Mouse (Mus musculus) ES-Bruce4 (cell line): ENCODE results near the gene Fam168a. TPM values are rescaled to one million over a fixed set of nuclear protein-coding genes. Genes with fewer than 3 reads are reported as not detected.

ENCODE experiments used
- H3K27ac ChIP-seq: 2 replicates; pipeline ENCODE4 v1.5.1; 2012; ENCODE audit warnings: low read length, inconsistent platforms; ENCODE audit not compliant: insufficient read depth
- H3K27me3 ChIP-seq: 2 replicates; pipeline ENCODE4 v1.6.1; 2012; ENCODE audit warnings: mild to moderate bottlenecking, low read length, inconsistent platforms; ENCODE audit not compliant: control insufficient read depth, poor library complexity, insufficient read depth, severe bottlenecking
- H3K36me3 ChIP-seq: 2 replicates; pipeline ENCODE4 v1.6.1; 2012; ENCODE audit warnings: inconsistent platforms, mild to moderate bottlenecking, low read length, moderate library complexity; ENCODE audit not compliant: control insufficient read depth, poor library complexity, insufficient read depth, severe bottlenecking
- H3K4me1 ChIP-seq: one replicate; pipeline ENCODE4 v1.8.1; 2011; ENCODE audit warnings: low read length; ENCODE audit not compliant: control insufficient read depth, insufficient read depth
- H3K4me3 ChIP-seq: 2 replicates; pipeline ENCODE4 v1.5.1; 2011; ENCODE audit warnings: low read depth, mild to moderate bottlenecking, low read length
- H3K9ac ChIP-seq: 2 replicates; pipeline ENCODE4 v1.6.1; 2012; ENCODE audit warnings: low read depth, mild to moderate bottlenecking, inconsistent platforms; ENCODE audit not compliant: poor library complexity, severe bottlenecking
- H3K9me3 ChIP-seq: replicated peaks from 2 replicates; pipeline ENCODE4 v1.6.1; 2012; ENCODE audit warnings: mild to moderate bottlenecking, low read length, inconsistent platforms; ENCODE audit not compliant: control insufficient read depth, poor library complexity, insufficient read depth, severe bottlenecking
- CTCF ChIP-seq: IDR thresholded peaks from one replicate; pipeline ENCODE4 v1.8.1; 2011; ENCODE audit warnings: low read depth, low read length
- EP300 ChIP-seq: IDR thresholded peaks from 2 replicates; pipeline ENCODE4 v1.6.1; 2011; ENCODE audit warnings: low read depth, low read length; ENCODE audit not compliant: insufficient read depth
- POLR2A ChIP-seq: IDR thresholded peaks from one replicate; pipeline ENCODE4 v1.8.1; 2011; ENCODE audit warnings: low read length; ENCODE audit not compliant: insufficient read depth
- polyA plus RNA-seq: library from polyadenylated mRNA; stranded (reverse); fragments of >200 nt; gene quantifications from 2 replicates; pipeline ENCODE4 v1.2.4, GENCODE M21; 2011; ENCODE audit warnings: low read depth; ENCODE audit not compliant: missing spikeins, insufficient read depth, insufficient read length

The Fam168a gene
- polyA plus RNA-seq, result 27.4 and 35.5 TPM in 2 replicates

DNA sequence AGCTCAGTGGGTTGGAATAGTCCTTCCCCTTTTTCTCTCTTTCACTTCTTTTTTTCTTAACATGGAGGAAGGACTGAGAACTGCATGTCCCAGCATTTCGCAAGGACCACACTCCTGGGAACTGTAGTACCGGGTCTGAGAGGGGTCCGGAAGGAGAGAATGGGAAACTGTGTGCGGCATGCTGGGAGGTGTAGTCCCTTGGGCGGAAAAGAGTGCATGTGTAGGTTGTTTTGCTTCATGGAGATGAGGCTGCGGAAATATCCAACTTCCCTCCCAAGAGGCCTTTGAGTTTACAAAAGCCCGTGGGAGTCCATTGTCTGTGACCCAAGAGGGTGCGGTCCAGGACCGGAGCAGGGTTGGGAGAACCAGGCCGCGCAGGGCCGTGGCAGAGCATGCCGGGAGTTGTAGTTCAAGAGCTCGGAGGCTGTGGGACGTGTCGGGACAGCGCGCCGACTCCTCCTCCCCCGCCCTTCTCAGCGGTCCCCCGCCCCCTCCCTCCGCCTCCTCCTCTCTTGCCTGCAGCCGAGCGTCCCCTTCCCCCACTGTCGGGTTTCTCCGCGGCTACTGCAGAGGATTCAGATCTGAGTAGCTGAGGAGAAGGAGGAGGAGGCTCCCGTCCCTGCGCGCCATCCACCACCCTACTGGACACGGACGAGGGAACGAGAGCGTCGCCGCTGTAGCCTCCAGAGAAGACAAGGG is at the start of gene Fam168a:
Gene Fam168a (plus strand): TSS at position 493 of the 699 bp plus-strand sequence.
- Histone ChIP-seq H3K9me3 (no peaks in the 10 kb centered on the region), H3K36me3 (no peaks in the 10 kb centered on the region), H3K9ac (peak within 1 kb of the TSS; percentile 84), H3K27me3 (no peaks in the 10 kb centered on the region), H3K4me1 (peaks cover 3% of the 10 kb centered on the region), H3K27ac (peak within 1 kb of the TSS; percentile 92), H3K4me3 (peak within 1 kb of the TSS; percentile 93)
- TF ChIP-seq EP300 (0 out of 2 replicates have a peak, but pooled peaks have one; percentile 22), POLR2A (peak; percentile 15), CTCF (no peak)

- H3K9me3 ChIP-seq, result no peaks in the 10 kb centered on the region
- no peaks in the 10 kb centered on the region for H3K36me3 ChIP-seq
- TF ChIP-seq POLR2A, result no peak
- H3K27ac ChIP-seq, result no peak overlapping the region
- no peaks in the 10 kb centered on the region for H3K4me1 ChIP-seq
- H3K27me3 ChIP-seq, result no peaks in the 10 kb centered on the region
- H3K9ac ChIP-seq, result no peak overlapping the region
- H3K4me3 ChIP-seq, result no peak overlapping the region
Observed at GRCm38 (mm10) chr7:100656739-100657138, 49.7 kb upstream of the Fam168a start.

DNA sequence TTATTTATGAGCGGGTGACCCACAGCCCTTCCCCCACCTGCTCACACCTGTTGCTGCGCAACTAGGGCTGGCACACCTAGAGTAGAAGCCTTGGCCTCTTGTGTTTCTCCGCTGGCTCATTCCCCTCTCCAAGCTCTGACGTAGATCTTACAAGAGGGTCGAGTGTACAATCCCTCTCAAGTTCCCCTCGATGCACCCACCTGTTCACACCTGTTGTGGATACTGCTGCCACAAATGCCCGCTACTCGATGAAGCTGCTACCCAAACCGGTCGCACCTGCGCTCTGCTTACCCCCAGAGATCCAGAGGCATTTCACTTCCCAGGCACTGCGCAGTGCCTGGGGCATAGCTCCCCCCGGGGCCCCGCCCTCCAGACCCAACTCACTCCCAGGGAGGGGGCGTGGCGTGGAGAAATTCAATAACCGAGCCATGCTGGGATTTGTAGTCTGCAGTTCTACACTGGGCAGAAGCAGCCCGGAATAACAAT is 48.3 kb upstream of the Fam168a start:
- H3K36me3 ChIP-seq, result no peaks in the 10 kb centered on the region
- H3K4me3 ChIP-seq, result peak overlapping the region; percentile 61
- H3K4me1 ChIP-seq, result no peaks in the 10 kb centered on the region
- no peak overlapping the region for H3K27ac ChIP-seq
- H3K9me3 ChIP-seq, result no peaks in the 10 kb centered on the region
- H3K27me3 ChIP-seq, result no peaks in the 10 kb centered on the region
- TF ChIP-seq CTCF (no peak), EP300 (no peak), POLR2A (no peak)
- no peak overlapping the region for H3K9ac ChIP-seq

GRCm38 (mm10) chr7:100661264-100661663 is 45.2 kb upstream of the Fam168a start:
- no peaks in the 10 kb centered on the region for H3K4me1 ChIP-seq
- TF ChIP-seq CTCF, result no peak
- no peak for TF ChIP-seq POLR2A
- TF ChIP-seq EP300, result no peak
- H3K27me3 ChIP-seq, result no peaks in the 10 kb centered on the region
- no peaks in the 10 kb centered on the region for H3K9me3 ChIP-seq
- H3K36me3 ChIP-seq, result no peaks in the 10 kb centered on the region
- no peak overlapping the region for H3K9ac ChIP-seq
- no peak overlapping the region for H3K4me3 ChIP-seq
- H3K27ac ChIP-seq, result no peak overlapping the region

- H3K9ac ChIP-seq, result no peak within 1 kb of the TSS
- no peaks in the 10 kb centered on the region for H3K4me1 ChIP-seq
- 0 out of 2 replicates have a peak within 1 kb of the TSS, but pooled peaks have one; percentile 11 for H3K27ac ChIP-seq
- no peaks in the 10 kb centered on the region for H3K9me3 ChIP-seq
- no peak for TF ChIP-seq EP300
- no peak for TF ChIP-seq POLR2A
- TF ChIP-seq CTCF, result no peak
- no peaks in the 10 kb centered on the region for H3K36me3 ChIP-seq
- no peak within 1 kb of the TSS for H3K4me3 ChIP-seq
- no peaks in the 10 kb centered on the region for H3K27me3 ChIP-seq
Observed at GRCm38 (mm10) chr7:100662231-100662630, 44.2 kb upstream of the Fam168a start, which contains the start of gene Plekhb1. Gene Plekhb1, minus strand, starts transcription at chr7:100662414.

DNA sequence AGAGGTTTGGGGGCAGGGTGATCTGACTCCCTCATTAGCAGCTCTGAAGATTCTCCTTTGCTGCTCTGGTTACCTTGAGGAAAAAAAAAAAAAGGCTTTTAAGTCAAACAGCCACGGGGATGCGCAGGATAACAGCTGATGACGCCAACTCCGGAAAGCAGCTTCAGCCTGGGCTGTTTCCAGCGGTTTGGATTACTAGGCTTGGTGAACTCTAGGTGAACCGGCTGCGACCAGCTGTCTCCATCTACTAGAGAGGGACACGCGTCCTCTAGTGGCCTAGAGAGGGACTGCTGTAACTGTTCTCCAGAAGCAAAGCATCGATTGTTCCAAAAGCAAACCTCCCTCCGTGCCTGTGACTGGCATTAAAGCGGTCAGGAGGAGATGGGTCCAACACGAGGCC is 43.2 kb upstream of the Fam168a start:
- Histone ChIP-seq H3K4me3 (no peak overlapping the region), H3K9me3 (no peaks in the 10 kb centered on the region), H3K9ac (no peak overlapping the region), H3K4me1 (no peaks in the 10 kb centered on the region), H3K27me3 (no peaks in the 10 kb centered on the region), H3K27ac (0 out of 2 replicates have a peak overlapping the region, but pooled peaks have one; percentile 11), H3K36me3 (no peaks in the 10 kb centered on the region)
- TF ChIP-seq CTCF (peak; percentile 95), POLR2A (no peak), EP300 (peak; percentile 53; the same call in 1 of the 2 replicates)
